Mouse (Mus musculus): ENCODE results near the gene Lbhd2.

Lbhd2 gene

DNA sequence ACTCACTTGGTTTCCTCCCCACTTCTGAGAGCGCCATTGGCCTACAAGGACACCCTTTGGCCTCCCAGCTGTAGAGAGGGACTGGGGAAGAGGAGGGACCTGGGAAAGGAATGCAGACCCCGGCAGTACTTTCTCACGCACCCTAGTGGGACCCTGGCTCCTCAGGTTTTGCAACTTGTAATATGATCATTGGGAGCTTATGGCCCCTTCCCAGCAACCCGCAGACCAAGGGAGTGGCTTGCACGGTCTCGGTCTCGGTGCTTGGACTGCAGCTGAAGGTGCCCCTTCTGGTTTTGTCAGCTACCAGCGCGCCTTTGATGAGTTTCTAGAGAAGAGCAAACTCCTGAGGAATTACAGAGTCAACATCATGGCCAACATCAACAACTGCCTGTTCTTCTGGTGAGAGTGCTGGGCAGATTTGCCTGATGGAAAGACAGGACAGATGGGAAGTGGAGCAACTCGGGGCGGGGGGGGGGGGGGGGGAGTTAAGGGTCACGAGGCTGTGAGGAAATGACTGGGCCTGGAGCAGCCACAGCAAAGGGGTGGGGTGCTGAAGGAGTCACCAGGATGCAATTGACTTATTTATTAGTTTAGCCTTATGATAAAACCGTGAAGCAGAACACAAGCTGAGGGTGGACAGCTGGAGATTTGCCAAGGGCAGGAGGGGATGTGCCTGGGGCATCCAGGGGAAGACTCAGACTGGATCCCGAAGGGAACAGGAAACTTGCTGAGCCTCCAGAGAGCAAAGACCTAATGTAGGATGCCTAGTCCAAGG, 42.5 kb downstream of the Lbhd2 start:
- DNase-seq, result no peak

DNA sequence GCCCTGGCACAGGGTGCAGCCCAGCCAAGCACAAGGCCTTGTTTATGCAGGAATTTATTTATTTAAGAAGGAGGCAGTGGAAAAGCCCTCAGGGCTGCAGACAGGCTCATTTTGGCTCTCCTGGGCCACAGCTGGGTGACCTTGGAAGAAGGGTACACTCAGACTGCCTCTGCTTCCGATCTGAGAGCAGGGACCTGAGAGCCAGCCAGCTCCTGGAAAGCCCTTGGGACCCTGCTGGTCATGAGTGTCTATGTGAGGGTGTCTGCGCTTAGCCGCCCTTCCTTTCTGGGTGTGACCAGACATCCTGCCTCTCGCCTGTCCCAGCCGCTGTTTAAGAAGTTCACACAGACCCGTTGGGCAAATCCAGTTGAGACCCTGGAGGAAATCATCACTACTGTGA, 43.8 kb downstream of the Lbhd2 start:
- DNase-seq, result no peak

DNA sequence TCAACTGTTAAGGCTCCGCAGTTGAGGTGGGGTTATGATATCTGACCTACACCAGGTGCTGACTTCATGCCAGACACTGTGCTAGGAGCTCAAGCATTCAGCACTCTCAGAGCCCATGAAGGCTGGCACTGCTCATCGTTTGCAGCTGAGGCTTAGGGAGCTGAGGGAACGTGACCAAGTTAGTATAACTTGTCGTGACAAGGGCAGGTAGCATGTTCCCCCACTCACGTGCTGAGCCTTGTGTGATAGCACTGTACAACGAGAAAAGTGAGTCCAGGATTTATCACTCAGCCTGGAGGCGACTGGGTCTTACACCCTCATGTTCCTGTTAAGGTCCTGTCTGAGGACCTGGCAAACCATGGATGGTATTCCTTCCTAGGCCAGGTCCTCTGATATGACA, 45.0 kb downstream of the Lbhd2 start:
- DNase-seq, result no peak

DNA sequence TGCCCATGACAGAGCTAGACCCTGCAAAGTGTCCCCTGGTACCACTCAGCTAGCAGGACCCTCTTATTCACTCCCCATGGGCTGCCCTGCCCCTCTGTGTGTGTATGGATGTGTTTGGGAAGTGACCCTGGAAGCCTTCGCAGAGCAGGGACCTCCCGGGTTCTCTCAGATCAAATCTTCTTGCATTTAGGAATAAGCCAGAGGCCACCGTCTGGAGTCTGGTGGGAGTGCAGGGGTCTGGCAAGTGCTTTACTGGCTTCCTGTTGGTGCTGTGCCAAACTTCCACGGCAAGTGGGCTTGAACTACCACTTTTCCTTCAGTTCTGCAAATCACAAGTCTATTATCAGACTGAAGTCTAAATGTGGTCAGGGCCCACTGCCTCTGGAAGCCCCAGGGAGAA, 47.4 kb downstream of the Lbhd2 start:
- no peak for DNase-seq

DNA sequence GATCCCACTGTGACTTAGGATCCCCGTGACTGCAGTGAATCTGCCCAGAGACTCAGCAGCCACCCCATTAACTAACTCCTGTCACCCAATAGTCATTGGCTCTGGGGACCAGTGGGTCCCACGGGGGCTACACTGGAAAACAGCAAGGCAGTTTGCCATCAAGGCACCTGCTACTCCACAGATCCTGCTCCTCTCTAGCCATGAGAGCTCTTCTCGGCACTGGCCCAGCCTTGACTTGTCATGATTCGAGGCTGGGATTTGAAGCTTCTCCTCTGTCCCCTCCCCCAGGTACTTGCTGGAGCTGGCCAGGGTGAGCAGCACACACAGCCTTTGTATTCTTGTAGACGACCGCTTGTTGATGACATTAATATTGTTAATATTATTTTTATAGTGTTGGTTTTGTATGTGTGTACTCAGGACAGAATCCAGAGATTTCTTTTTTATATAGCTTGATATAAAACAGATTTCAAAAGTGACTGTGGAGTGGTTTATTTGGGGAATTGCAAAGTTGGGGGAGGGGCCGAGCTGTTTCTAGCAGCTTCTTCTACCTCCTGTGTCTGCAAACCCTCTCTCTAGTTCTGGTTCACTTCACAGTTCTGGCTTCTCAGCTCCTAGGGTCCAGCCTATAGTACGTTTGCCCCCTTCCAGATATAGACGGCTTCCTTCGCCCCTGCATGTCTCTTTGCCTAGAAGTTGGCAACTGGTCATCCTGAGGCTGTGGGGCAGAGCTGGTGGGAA, 48.1 kb downstream of the Lbhd2 start:
- no peak for DNase-seq

DNA sequence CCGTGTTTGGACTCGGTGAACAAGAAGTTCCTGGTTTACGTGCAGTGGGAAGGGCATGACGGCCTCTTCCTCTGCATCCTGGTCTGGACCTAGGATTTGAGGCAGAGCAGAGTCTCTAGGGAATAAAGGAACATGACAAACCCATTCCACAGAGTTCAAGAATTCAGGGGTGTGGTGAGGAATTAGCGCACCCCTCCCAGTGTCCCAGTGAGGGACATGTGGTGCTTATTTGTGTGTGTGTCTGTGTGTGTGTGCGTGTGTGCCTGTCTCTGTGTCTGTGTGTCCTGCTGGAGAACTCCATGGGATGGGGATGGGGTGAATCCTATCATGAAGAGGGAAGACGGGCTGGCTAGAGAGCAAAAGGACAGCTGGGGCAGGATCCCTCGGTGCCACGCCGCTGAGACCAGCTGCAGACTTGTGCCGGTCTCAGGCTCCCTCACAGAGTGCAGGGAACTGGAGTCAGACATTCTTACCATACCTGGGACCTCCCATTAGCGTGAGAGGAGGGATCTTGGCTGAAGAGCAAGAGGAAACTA, 48.8 kb downstream of the Lbhd2 start:
- DNase-seq, result no peak

DNA sequence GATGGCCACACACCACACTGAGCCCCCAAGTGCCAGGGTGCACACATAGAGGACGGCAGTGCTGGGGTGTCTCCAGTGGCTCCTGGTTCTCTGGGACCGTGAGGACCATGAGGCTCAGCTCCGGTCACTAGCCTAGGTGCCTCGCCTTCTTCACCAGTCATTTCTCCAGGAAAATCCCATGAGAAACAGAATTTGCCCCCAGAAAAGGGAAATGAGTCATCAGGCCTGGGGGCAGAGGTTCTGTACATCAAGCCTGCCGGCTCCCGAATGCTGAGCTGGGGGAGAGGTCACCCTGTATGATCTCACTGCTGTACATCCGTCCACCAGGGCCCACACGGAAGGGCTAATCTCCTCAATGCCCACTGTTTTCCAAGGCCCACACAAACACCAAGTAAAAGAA, 49.3 kb downstream of the Lbhd2 start:
- DNase-seq, result no peak

DNA sequence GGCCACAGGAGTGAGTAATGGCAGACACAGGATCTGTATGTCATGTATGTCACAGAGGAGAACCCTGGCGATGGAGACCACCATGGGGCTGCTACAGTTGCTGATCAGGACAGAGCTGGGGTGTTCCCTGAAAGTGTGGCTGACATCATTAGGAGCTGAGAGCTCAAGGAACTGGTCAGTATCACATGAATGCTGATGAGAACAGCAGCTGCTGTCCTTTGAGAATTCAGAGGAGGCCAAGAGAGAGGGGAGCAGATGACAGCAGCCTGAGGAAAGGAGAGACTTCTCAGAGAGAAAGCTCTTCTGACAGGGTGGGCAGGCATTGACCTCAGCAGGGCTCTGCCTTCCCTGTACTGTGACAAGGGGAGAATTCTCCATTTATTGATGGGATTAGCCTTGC, 51.1 kb downstream of the Lbhd2 start:
- DNase-seq, result no peak
